Mouse (Mus musculus) neural tube, embryonic 13.5 days (tissue): Measurements from ENCODE around the gene Vipr2. TPM values are rescaled to one million over a fixed set of nuclear protein-coding genes. Genes with fewer than 3 reads are reported as not detected.

Experiments
- ATAC-seq: fragments of 200-750 bp; cut with Nextera tagmentation; 2 replicates; pipeline ENCODE4 v1.8.0; 2017; ENCODE audit warnings: low read depth, mild to moderate bottlenecking, moderate TSS enrichment, moderate library complexity
- H3K27ac ChIP-seq: fragments of 300-500 bp; sonication (generic); replicated peaks from 2 replicates; pipeline ENCODE4 v1.5.1; 2015; ENCODE audit warnings: moderate library complexity, mild to moderate bottlenecking, inconsistent platforms
- H3K27me3 ChIP-seq: fragments of 300-500 bp; sonication (generic); 2 replicates; pipeline ENCODE4 v1.6.1; 2015; ENCODE audit warnings: mild to moderate bottlenecking, inconsistent platforms
- H3K36me3 ChIP-seq: fragments of 300-500 bp; sonication (generic); 2 replicates; pipeline ENCODE4 v1.6.1; 2015; ENCODE audit warnings: mild to moderate bottlenecking, inconsistent platforms
- H3K4me1 ChIP-seq: fragments of 300-500 bp; sonication (generic); replicated peaks from 2 replicates; pipeline ENCODE4 v1.6.1; 2015; ENCODE audit warnings: inconsistent platforms
- H3K4me2 ChIP-seq: fragments of 300-500 bp; sonication (generic); 2 replicates; pipeline ENCODE4 v1.6.1; 2015; ENCODE audit warnings: inconsistent platforms, mild to moderate bottlenecking, moderate library complexity
- H3K4me3 ChIP-seq: fragments of 300-500 bp; sonication (generic); 2 replicates; pipeline ENCODE4 v1.5.1; 2015; ENCODE audit warnings: mild to moderate bottlenecking, inconsistent platforms
- H3K9ac ChIP-seq: fragments of 300-500 bp; sonication (generic); 2 replicates; pipeline ENCODE4 v1.6.1; 2015; ENCODE audit warnings: moderate library complexity, mild to moderate bottlenecking, inconsistent platforms
- H3K9me3 ChIP-seq: fragments of 300-500 bp; sonication (generic); 2 replicates; pipeline ENCODE4 v1.6.1; 2016; ENCODE audit warnings: inconsistent platforms
- WGBS: fragments of 180-500 bp; shearing (Covaris S2); methylation state at CpG from one replicate; pipeline ENCODE4 v1.1.7; 2015; 5-methylcytosine and 5-hydroxymethylcytosine counted together
- microRNA-seq: library from miRNA; unstranded; fragments of <30 nt; microRNA quantifications from one replicate; pipeline ENCODE4, GENCODE M21; 2016
- polyA plus RNA-seq: library from polyadenylated mRNA; unstranded; fragments of >200 nt; fragmentation: Nextera tagmentation; extraction: Ambion mirVana; gene quantifications from 2 replicates; pipeline ENCODE4 v1.2.1, GENCODE M21; 2015

Gene Vipr2
- polyA plus RNA-seq, 1 experiment from 2014 or later, result 0.50 TPM

DNA sequence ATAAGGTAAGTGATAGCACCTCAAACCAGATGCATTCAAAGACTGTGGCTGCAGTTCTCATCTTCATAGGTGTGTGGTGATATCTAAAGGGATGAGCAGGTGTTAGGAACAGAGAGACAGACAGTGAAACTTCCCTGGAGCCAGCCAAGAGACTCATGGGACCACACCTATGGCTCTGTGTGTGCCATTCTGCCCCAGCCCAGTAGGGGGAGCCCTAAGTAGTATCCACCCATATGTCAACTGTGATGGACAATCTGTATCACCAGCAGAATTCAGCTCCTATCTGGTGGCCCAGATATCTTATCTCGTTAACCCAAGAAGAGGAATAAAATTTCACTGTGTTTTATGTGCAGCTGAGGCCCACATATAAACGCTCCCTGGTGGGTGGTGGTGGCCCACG, 99.4 kb downstream of the Vipr2 start:
- ATAC-seq, result no peak
- no peaks in the 10 kb centered on the region for H3K36me3 ChIP-seq
- no peak overlapping the region for H3K4me2 ChIP-seq
- no peak overlapping the region for H3K4me3 ChIP-seq
- no peak overlapping the region for H3K9ac ChIP-seq
- H3K4me1 ChIP-seq, result no peaks in the 10 kb centered on the region
- WGBS, result 87% methylated on average over 3 of the region's 3 CpGs
- no peaks in the 10 kb centered on the region for H3K9me3 ChIP-seq
- H3K27ac ChIP-seq, result no peak overlapping the region
- H3K27me3 ChIP-seq, result no peaks in the 10 kb centered on the region

DNA sequence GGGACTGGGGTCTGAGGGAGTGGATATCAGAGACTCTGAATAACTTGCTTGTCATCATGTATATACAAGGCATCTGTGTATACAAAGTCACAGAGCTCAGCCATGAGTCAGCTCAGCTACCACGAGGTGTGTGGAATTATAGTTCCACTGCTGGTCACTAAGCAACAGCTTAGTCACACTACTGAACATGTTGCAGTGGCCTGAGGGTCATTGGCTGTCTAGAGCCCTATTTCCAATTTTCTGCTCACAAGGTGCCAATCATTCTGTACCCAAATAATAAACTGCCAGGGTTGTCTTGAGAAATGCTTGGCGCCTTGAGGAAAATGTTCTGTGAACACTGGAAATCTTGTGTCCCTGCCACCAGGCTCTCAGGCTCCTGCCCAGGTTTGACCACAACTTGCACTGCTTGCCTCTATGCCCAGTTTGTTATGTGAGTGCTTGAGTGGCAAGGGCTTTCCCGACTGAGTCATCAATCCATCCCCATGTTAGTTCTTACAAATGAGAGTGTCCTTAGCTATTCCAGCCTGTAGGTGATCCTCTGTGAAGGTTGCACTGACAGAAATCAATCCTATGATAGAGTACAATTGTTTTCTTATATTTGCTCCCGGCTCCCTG, 104.0 kb downstream of the Vipr2 start:
- Histone ChIP-seq H3K27ac (no peak overlapping the region), H3K27me3 (no peaks in the 10 kb centered on the region), H3K4me3 (no peak overlapping the region), H3K9me3 (no peaks in the 10 kb centered on the region), H3K36me3 (no peaks in the 10 kb centered on the region), H3K9ac (no peak overlapping the region), H3K4me1 (no peaks in the 10 kb centered on the region), H3K4me2 (no peak overlapping the region)
- 84% methylated on average over 4 of the region's 4 CpGs for WGBS
- ATAC-seq, result no peak

DNA sequence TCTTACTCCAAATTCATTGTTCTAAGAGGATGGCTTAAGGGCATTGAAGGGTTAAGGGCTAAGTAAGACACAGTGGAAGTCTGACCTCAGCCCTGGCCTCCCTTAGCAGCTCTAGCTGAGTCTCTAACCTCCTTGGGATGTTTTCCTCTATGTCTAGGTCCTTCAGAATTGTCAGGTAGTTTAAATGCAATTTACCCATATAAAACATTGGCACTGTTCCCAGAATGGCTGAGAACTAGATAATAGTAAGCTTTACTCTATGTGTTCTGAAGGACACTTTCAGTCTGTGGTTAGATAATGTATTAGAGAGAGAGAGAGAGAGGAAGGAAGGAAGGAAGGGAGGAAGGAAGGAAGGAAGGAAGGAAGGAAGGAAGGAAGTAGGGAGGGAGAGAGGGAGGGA, 104.8 kb downstream of the Vipr2 start:
- Histone ChIP-seq H3K9ac (no peak overlapping the region), H3K27ac (no peak overlapping the region), H3K4me2 (no peak overlapping the region), H3K4me3 (no peak overlapping the region), H3K9me3 (no peaks in the 10 kb centered on the region), H3K4me1 (no peaks in the 10 kb centered on the region), H3K36me3 (no peaks in the 10 kb centered on the region), H3K27me3 (no peaks in the 10 kb centered on the region)
- no peak for ATAC-seq

DNA sequence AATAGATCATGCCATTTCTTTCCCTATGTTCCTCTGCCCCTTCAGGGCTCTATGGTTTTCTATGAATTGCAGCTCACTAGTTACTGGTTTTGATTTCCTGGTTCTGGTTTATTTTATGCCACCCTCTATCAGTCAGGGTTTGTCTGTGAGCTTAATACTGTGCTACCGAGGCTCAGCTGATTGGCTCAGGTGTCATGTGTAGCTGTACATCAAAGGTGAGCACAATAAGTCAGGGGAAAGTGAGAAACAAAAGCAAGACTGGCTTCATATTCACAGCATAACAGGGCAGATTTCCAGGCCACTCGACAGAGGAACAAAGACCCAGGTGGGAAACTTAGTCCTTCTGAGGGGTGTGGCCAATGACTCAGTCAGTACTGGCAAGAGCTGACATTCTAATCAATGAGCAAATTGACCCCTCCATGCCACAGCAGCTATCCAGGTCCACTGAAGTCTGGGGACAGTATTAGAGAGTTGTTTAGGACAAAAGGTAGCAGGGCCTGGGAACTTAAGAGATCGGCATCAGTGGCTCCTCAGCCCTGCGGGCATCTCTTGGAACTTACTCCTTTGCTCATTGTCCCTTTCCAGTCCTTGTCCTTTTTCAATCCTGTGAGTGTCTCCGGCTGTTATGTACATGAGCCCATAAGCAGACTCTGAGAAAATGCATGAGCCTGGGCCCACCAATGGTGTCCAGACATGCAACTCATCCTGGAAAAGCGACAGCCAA, 105.8 kb downstream of the Vipr2 start:
- WGBS, result 83% methylated on average over 6 of the region's 6 CpGs

DNA sequence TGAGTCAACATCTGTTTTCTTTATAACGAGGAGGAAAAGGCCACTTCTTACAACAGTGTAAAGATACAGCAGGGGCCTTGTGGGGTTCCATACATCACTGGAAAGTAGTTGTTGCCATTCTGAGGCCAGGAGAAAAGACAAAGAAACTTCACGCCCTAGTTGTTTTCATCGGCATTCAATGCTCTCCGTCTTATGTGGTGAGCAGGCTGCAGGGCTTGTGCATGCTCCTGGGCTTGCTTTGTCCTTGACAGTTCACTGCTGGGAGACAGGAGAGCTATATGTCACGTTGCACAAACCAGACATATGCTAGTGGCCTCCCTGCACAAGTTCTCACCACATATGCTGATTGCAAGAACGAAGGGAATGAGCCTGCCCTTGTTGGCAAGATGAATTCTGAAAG, 116.4 kb downstream of the Vipr2 start:
- peaks cover 6% of the 10 kb centered on the region for H3K4me1 ChIP-seq
- H3K9me3 ChIP-seq, result no peaks in the 10 kb centered on the region; the same call in 1 of the 2 replicates
- no peaks in the 10 kb centered on the region for H3K36me3 ChIP-seq
- H3K4me2 ChIP-seq, result no peak overlapping the region
- H3K27ac ChIP-seq, result no peak overlapping the region
- no peak for ATAC-seq
- no peaks in the 10 kb centered on the region for H3K27me3 ChIP-seq
- no peak overlapping the region for H3K4me3 ChIP-seq
- no peak overlapping the region for H3K9ac ChIP-seq
- 33% methylated on average over 6 of the region's 6 CpGs for WGBS

More for the DNA sequence above, 105.8 kb downstream of the Vipr2 start:
- H3K4me1 ChIP-seq, result no peaks in the 10 kb centered on the region
- no peaks in the 10 kb centered on the region for H3K27me3 ChIP-seq
- H3K36me3 ChIP-seq, result no peaks in the 10 kb centered on the region
- ATAC-seq, result no peak
- H3K27ac ChIP-seq, result no peak overlapping the region
- no peak overlapping the region for H3K4me2 ChIP-seq
- H3K4me3 ChIP-seq, result no peak overlapping the region
- no peak overlapping the region for H3K9ac ChIP-seq
- H3K9me3 ChIP-seq, result no peaks in the 10 kb centered on the region

DNA sequence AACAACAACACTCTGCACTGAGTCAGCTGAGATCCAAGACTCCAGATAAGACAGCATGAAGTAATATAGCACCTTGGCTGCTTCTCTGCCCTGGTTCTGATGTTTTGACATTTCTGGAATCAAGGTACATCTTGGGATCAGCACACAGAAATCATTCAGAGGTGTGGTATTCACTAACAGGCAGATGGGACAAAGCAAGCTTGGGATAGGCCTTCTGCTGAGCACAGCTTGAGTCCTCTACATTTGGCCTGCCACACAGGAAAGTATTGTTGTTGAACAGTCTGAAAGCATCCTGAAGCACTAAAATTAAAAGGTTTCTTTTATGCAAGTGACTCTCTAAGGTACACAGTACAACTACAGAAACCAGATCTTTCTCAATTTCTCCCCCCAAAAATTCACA, 117.1 kb downstream of the Vipr2 start:
- H3K4me2 ChIP-seq, result no peak overlapping the region
- H3K4me3 ChIP-seq, result no peak overlapping the region
- H3K27me3 ChIP-seq, result no peaks in the 10 kb centered on the region
- no peak overlapping the region for H3K27ac ChIP-seq
- H3K9me3 ChIP-seq, result no peaks in the 10 kb centered on the region
- H3K4me1 ChIP-seq, result peaks cover 6% of the 10 kb centered on the region
- no peak for ATAC-seq
- H3K36me3 ChIP-seq, result no peaks in the 10 kb centered on the region
- no peak overlapping the region for H3K9ac ChIP-seq

Small RNA genes within 50 kb of the gene (microRNA-seq; reads per million reads assigned to microRNA genes)
- gene Gm44372, result not detected

Other genes with a start within 250 kb of the Vipr2 start
- gene Zfp386, start 30.0 kb upstream of the Vipr2 start, polyA plus RNA-seq, result 53.8 and 55.8 TPM in 2 replicates
- 20.6 and 25.0 TPM in 2 replicates for gene Wdr60, start 185.3 kb downstream of the Vipr2 start, polyA plus RNA-seq
- not detected in 2 replicates for gene Gm11027, start 197.7 kb downstream of the Vipr2 start, polyA plus RNA-seq
- 11.1 and 11.2 TPM in 2 replicates for gene Esyt2, start 203.5 kb downstream of the Vipr2 start, polyA plus RNA-seq